Mouse (Mus musculus) bone marrow macrophage, adult 2 months (primary cell): Measurements from ENCODE around the gene Gm20388.

Experiments
- CTCF ChIP-seq: IDR thresholded peaks from 2 replicates; pipeline ENCODE4 v1.5.1; 2012; ENCODE audit warnings: low read depth, mild to moderate bottlenecking, low read length, moderate library complexity
- POLR2A ChIP-seq: IDR thresholded peaks from 2 replicates; pipeline ENCODE4 v1.6.1; 2012; ENCODE audit warnings: mild to moderate bottlenecking, low read depth, low read length, borderline replicate concordance

DNA sequence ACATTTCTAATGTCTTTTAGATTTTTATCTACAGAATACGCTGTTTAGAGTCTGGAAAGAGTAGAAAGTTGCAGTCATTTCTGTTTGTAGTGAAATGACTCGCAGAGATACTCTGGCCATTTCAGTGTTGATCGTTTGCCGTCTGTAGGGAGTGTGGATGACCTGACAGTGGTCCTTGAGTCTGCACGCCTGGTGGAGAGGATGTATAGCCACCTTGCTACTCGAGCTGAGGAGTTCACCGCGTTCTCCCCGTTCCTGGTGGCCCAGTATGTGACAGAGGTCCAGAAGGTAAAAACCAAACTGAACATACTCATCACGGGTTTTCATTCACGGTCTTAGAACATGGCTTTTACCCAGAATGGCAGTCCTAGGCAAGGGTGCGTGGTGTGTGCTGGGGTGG lies 4134.3 kb downstream of the Gm20388 start:
- TF ChIP-seq CTCF = no peak
- no peak for TF ChIP-seq POLR2A
